Mouse (Mus musculus) macrophage (primary cell): ENCODE measurements at regions not wholly inside any gene's neighbourhood (a gene's known extent, or its start where the extent isn't known, plus 50 kb on each side); places are given as distances from the start of the nearest gene placed in this dataset.
A peak's percentile ranks its signal among the peaks of the same experiment; 100 is the strongest.

Source experiments
- H3K27ac ChIP-seq: fragments of 350-480 bp; formaldehyde crosslinking; 2 replicates; pipeline ENCODE4 v1.9.0; 2021
- H3K36me3 ChIP-seq: fragments of 350-480 bp; formaldehyde crosslinking; 2 replicates; pipeline ENCODE4 v1.9.0; 2021; ENCODE audit errors: inconsistent target
- H3K4me3 ChIP-seq: fragments of 350-480 bp; formaldehyde crosslinking; 2 replicates; pipeline ENCODE4 v1.9.0; 2021; ENCODE audit errors: inconsistent target
- H3K79me2 ChIP-seq: fragments of 350-480 bp; formaldehyde crosslinking; 2 replicates; pipeline ENCODE4 v1.9.0; 2021; ENCODE audit errors: inconsistent target
- WGBS: methylation state at CpG from one replicate; pipeline ENCODE4 v1.1.7; 2026; ENCODE audit warnings: inconsistent platforms; ENCODE audit not compliant: missing documents; 5-methylcytosine and 5-hydroxymethylcytosine counted together

DNA sequence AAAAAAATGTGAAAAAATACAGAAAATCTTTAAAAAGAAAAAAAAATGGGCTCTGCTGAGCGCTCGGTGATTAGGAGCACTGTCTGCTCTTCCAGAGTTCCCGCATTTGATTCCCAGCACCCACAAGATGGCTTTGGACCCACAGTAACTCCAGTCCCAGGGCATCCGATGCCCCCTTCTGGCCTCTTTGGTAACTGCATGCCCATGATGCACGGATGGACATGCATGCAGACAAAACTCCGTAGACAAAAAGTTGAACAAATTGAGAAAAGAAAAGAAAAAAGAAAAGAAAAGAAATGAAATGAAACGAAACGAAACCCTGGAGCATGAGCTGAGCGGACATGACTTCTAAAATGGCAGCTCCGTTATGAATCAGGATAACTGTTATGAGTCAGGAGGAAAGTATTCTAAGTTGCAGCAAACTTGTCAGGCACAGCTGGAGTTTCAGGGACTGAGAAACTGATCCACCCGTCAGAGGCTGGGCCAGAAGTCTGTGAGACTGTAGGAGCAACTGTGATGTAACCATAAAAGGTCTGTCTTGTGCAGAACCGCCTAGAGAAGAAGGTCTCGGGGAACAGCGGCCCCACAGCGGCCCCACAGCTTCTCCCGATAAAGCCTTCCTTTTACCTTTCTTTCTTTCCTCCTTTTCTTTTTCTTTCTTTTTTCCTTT, 102.3 kb upstream of the Ubr2 start:
- no peak overlapping the region for H3K4me3 ChIP-seq
- H3K36me3 ChIP-seq, result no peaks in the 10 kb centered on the region
- H3K79me2 ChIP-seq, result no peaks in the 10 kb centered on the region
- WGBS, result 96% methylated on average over 15 of the region's 16 CpGs
- H3K27ac ChIP-seq, result no peak overlapping the region

DNA sequence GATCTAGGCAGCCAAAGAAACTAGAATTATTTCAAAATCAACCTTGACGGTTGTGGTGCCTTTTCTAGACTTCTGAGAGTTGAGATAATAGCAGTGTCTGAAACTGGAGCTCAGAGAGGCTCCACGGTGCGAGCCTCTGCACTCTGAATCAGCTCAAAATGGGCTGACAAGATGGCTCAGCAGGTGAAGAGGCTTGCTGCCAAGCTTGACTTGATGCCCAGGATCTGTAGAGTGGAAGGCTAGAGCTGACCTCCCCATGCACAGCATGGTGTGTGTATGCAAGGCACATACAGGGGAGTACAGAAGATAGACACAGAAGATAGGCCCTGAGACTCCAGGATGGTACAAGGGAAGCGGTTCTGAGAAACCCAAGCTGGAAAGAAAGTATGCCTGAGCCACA, 100.5 kb upstream of the Ubr2 start:
- Histone ChIP-seq H3K27ac (no peak overlapping the region), H3K36me3 (no peaks in the 10 kb centered on the region), H3K79me2 (no peaks in the 10 kb centered on the region), H3K4me3 (no peak overlapping the region)
- 96% methylated on average over 4 of the region's 4 CpGs for WGBS

DNA sequence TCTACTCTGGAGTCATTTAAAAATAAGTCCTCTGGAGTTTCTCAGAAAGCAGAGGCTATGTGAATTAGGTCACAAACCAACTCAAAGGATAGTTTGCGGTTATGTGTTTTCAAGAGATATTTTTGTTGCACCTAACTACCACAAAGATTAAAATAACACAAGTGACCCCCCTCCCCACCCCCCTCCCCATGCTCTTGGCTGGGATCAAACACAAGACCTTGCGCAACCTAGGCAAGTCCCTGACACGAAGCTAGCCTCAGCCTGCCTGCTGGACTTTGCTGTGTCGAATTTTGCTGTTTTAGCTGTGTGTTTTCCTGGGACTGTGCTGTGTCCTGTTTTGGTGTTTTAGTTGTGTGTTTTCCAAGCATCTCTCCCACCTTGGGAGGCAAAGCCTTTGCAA, 94.0 kb upstream of the Ubr2 start:
- Histone ChIP-seq H3K79me2 (no peaks in the 10 kb centered on the region), H3K4me3 (no peak overlapping the region), H3K27ac (no peak overlapping the region), H3K36me3 (no peaks in the 10 kb centered on the region)
- WGBS, result 49% methylated on average over 4 of the region's 4 CpGs

DNA sequence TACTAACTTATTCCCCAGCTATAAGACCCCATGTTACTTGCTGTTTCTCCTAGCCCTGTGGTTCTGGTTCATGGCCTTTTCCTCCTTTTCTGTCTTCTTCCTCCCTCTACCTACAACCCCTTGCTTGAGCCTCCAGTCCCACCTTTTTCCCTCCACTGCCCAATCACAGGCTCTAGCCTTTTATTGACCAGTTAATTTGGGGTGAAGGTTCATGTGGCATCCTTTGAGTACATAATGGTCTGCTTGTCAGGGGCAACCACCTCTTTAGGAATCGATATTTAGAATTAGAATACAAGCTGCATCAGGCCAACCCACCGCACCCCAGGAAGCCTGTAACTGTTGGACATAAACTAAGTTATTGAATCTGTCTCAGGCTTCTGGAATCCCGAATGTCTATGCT, 84.8 kb upstream of the Ubr2 start:
- no peak overlapping the region for H3K27ac ChIP-seq
- WGBS, result 100% methylated on average over 3 of the region's 3 CpGs
- no peak overlapping the region for H3K4me3 ChIP-seq
- H3K79me2 ChIP-seq, result no peaks in the 10 kb centered on the region
- H3K36me3 ChIP-seq, result no peaks in the 10 kb centered on the region

DNA sequence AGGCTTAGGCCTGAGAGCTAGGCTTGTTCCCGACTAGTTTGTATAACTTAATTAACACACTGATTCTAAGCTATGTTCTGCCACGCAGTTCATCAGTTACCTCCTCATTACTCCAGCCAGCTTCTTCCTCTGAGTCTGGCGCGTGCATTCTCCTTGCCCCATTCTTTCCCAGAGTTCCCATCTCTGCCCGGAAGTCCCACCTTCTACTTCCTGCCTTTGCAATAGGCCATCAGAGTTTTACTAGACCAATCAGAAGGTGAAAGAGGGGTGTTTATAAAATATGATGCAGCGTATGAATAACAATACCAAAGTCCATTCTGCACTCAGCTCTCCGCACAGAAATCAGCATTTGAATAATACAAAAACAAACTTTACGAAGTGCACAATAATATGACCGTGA, 81.7 kb upstream of the Ubr2 start:
- Histone ChIP-seq H3K36me3 (no peaks in the 10 kb centered on the region), H3K79me2 (no peaks in the 10 kb centered on the region), H3K4me3 (no peak overlapping the region), H3K27ac (no peak overlapping the region)
- over 99% methylated on average over 9 of the region's 9 CpGs for WGBS

DNA sequence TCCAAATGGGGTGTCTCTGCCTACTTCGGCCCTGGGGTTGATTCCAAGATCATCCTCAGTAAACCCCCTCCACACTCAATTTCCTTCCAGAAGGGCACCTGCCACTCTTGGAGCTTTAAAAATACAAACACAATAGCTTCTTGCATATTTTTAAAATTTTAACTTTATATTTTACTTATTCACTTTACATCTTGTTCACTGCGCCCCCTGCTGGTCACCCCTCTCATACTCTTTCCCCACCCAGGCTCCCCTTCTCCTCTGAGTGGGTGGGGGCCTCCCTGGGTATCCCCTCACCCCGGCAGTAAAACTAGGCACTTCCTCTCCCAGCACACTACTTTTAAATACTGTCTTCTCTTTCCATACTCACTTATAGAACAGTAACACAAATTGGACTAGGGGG, 79.4 kb upstream of the Ubr2 start:
- no peaks in the 10 kb centered on the region for H3K79me2 ChIP-seq
- 83% methylated on average over 3 of the region's 3 CpGs for WGBS
- no peaks in the 10 kb centered on the region for H3K36me3 ChIP-seq
- no peak overlapping the region for H3K4me3 ChIP-seq
- no peak overlapping the region for H3K27ac ChIP-seq

DNA sequence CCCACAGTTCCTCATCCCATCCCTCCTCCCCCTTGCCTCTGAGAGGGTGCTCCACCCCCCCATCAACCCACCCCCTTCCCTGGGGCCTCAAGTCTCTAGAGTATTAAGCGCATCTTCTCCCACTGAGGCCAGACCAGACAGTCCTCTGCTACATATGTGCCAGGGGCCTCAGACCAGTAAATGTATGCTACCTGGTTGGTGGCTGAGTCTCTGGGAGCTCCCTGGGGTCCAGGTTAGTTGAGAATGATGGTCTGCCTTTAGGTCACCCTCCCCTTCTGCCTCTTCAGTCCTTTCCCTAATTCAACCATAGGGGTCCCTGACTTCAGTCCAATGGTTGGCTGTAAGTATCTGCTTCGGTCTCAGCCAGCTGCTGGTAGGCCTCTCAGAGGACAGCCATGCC, 58.9 kb upstream of the Ubr2 start:
- Histone ChIP-seq H3K4me3 (no peak overlapping the region), H3K27ac (no peak overlapping the region)
- 90% methylated on average over 2 of the region's 2 CpGs for WGBS

DNA sequence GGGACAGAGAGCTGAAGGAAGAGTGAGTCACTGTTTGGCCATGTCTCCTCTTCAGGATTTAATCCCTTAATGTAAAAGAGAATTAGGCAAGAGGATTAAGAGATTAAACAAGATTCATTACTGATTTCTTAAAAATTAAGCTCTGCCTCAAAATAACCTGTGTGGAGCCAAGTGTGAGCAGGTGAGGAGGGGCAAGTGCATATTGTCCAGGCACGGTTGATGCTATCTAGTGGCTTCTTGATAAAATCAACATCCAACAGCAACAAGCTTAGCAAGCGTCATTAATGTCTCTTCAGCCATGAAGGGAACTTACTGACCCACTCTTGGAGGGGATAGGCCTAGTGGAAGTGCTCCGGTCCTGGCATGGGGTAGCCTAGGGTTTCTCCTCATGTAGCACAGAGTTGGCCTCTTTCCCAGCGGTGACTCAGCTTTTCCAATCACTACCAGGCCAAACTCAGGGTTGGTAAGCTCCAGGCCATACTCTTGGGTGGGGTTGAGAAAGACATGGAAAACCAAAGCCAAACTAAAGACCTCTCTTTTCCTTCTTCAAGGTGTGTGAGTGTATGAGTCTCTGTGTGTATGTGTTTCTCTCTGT, 55.0 kb upstream of the Ubr2 start:
- 96% methylated on average over 4 of the region's 4 CpGs for WGBS
- Histone ChIP-seq H3K27ac (no peak overlapping the region), H3K4me3 (no peak overlapping the region), H3K79me2 (no peaks in the 10 kb centered on the region), H3K36me3 (no peaks in the 10 kb centered on the region)

More for the DNA sequence above, 58.9 kb upstream of the Ubr2 start:
- Histone ChIP-seq H3K79me2 (no peaks in the 10 kb centered on the region), H3K36me3 (no peaks in the 10 kb centered on the region)

DNA sequence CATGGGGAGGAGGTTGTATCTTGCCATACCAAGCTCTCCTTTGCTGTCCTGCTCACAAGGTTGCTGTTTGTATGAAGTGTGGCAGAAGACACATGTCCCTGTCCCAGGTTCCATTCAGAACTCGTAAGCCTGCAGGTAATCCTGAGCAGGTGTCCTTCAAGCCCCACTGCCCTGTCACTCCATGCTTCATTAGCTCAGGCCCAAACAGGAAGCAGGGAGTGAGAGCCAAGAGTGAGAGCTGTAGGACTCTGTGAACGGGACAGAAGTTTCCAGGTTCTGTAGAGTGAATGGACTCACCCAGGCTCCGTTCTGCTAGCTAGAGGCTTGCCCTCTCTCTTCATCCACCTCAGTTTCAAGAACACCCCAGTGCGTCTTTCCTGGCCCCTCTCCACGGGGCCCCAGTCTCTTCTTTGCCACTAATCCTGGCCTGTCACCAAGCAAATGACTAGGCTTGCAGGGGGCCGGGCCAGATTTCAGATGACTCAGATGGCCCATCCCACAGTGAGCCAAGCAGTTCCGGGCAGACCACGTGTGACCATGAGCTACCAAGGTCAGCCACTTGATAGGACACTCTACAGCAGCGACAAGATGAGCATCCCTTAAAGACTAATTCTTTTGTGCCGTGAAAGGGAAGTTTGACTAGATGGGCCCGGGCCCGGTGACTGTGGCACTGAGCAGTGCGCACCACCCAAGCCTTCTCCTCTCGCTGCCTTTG, 54.4 kb upstream of the Ubr2 start:
- 0 out of 2 replicates have a peak overlapping the region, but pooled peaks have one; percentile 0 for H3K4me3 ChIP-seq
- H3K27ac ChIP-seq, result peak overlapping the region; percentile 12; the same call in 1 of the 2 replicates
- no peaks in the 10 kb centered on the region for H3K36me3 ChIP-seq
- H3K79me2 ChIP-seq, result no peaks in the 10 kb centered on the region
- 77% methylated on average over 14 of the region's 14 CpGs for WGBS

DNA sequence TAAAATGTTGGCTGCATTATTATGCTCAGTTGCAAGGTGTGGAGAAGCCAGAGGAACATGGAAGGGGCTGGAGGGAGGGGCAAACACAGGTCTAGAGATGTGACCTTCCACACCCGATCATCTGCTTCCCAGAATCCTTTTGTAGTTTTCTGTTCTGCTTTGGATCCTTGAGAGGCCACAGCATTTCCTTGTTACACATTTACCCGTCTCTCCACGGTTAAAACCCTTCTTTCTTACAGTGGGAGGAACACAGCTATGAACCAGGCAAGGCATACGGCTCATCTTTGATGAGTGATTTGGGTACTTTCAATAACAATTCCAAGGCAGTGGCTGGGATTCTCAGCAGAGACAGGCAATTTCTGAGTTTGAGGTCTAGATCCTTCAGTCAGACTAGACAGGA, 53.6 kb upstream of the Ubr2 start:
- H3K4me3 ChIP-seq, result no peak overlapping the region
- 86% methylated on average over 4 of the region's 4 CpGs for WGBS
- no peak overlapping the region for H3K27ac ChIP-seq

DNA sequence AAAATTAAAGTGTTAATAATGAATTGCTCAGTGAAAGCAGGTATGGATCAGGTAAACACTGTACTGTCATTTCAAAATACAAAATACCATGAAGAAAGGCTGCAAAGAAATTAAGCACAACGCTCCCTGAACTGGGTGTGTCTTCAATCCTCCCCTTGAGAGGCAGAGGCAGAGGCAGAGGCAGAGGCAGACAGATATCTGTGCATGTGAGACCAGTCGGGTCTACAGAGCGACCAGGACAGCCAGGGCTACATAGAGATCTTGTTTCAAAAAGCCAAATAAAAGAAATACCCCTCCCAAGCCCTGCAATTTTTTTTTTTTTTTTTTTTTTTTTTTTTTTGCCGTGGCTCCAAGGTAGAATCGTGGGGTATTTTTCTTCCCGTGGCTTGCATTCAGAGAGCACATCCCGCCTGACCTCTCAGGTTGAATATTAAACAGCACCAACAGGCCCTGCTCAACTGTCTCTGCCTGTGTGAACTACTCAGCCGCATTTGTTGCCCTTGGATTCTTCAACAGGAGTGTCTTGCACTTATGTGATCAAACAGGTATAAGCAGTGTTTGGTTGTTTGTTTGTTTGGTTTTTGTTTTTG, 50.8 kb upstream of the Ubr2 start:
- Histone ChIP-seq H3K4me3 (no peak overlapping the region), H3K27ac (no peak overlapping the region), H3K79me2 (no peaks in the 10 kb centered on the region), H3K36me3 (no peaks in the 10 kb centered on the region)
- WGBS, result 88% methylated on average over 7 of the region's 8 CpGs

More for the DNA sequence above, 53.6 kb upstream of the Ubr2 start:
- Histone ChIP-seq H3K79me2 (no peaks in the 10 kb centered on the region), H3K36me3 (no peaks in the 10 kb centered on the region)
